Comparison of ENCODE assay signal across 23 mouse cellular contexts in genomic region chr4:152129395-152129930, GRCm38 (mm10). TPM values are rescaled to one million over a fixed set of nuclear protein-coding genes. Genes with fewer than 3 reads are reported as not detected.
DNase-seq lines count a peak whose midpoint lies in the region; ATAC-seq and TF ChIP-seq lines count a peak whose summit lies in the region.
"Had no signal": no experiment of that assay in that cellular context is flagged by ENCODE, and none has a peak within 500 bp of the region (broad histone marks: within the 10 kb centered on the region; RNA-seq: fewer than 3 reads in every experiment).

No protein-coding gene starts in this region.

- H3K36me3 ChIP-seq in heart, embryonic 10.5 days: no peaks in the 10 kb centered on the region
- H3K36me3 ChIP-seq in lung, embryonic 15.5 days: no peaks in the 10 kb centered on the region
- no peaks in the 10 kb centered on the region for H3K36me3 ChIP-seq in lung, postnatal 0 days (ENCODE audit: insufficient read depth, low read length)
- no peaks in the 10 kb centered on the region for H3K36me3 ChIP-seq in embryonic facial prominence, embryonic 14.5 days (ENCODE audit: control insufficient read depth, insufficient read depth, low read length)
- no peaks in the 10 kb centered on the region for H3K36me3 ChIP-seq in liver, embryonic 16.5 days (ENCODE audit: control insufficient read depth, insufficient read depth)
- H3K36me3 ChIP-seq: midbrain, embryonic 13.5 days; neural tube, embryonic 12.5 days had no signal

- intact Hi-C loops in heart, postnatal 25 days (cut with DNase I): no loop called here

- TF ChIP-seq CTCF in lung, postnatal 0 days (IDR thresholded peaks at IDR 0.05): no peak

- H3K9ac ChIP-seq in lung, embryonic 15.5 days: peak overlapping the region; percentile 7; the same call in 1 of the 2 replicates
- H3K9ac ChIP-seq in lung, postnatal 0 days (replicated peaks; ENCODE audit: low read depth): no peak overlapping the region
- H3K9ac ChIP-seq in embryonic facial prominence, embryonic 14.5 days (ENCODE audit: low read depth, low read length): no peak overlapping the region
- H3K9ac ChIP-seq in liver, embryonic 16.5 days (ENCODE audit: low read depth, low read length): no peak overlapping the region
- H3K9ac ChIP-seq: forebrain, postnatal 0 days; midbrain, embryonic 13.5 days; neural tube, embryonic 12.5 days had no signal

- H3K4me3 ChIP-seq in heart, embryonic 10.5 days: peak overlapping the region; percentile 13; the same call in 1 of the 2 replicates
- no peak overlapping the region for H3K4me3 ChIP-seq in lung, embryonic 15.5 days
- no peak overlapping the region for H3K4me3 ChIP-seq in lung, postnatal 0 days (ENCODE audit: low read depth, low read length)
- peak overlapping the region; percentile 5; the same call in 1 of the 2 replicates for H3K4me3 ChIP-seq in embryonic facial prominence, embryonic 14.5 days (ENCODE audit: low read depth, low read length)
- no peak overlapping the region for H3K4me3 ChIP-seq in liver, embryonic 16.5 days (ENCODE audit: low read depth, low read length)
- H3K4me3 ChIP-seq: neural tube, embryonic 12.5 days had no signal

- peak overlapping the region; percentile 32; the same call in 1 of the 2 replicates for H3K27ac ChIP-seq in heart, embryonic 10.5 days
- H3K27ac ChIP-seq in lung, embryonic 15.5 days: no peak overlapping the region
- H3K27ac ChIP-seq in lung, postnatal 0 days (ENCODE audit: low read length): no peak overlapping the region
- no peak overlapping the region for H3K27ac ChIP-seq in embryonic facial prominence, embryonic 14.5 days (replicated peaks; ENCODE audit: low read depth, low read length)
- H3K27ac ChIP-seq in liver, embryonic 16.5 days (ENCODE audit: low read length): no peak overlapping the region
- H3K27ac ChIP-seq: midbrain, embryonic 13.5 days; neural tube, embryonic 12.5 days had no signal

- H3K4me1 ChIP-seq in heart, embryonic 10.5 days: peaks cover 66% of the 10 kb centered on the region
- peaks cover 46% of the 10 kb centered on the region for H3K4me1 ChIP-seq in lung, embryonic 15.5 days
- H3K4me1 ChIP-seq in lung, postnatal 0 days (ENCODE audit: insufficient read depth, low read depth, low read length): no peaks in the 10 kb centered on the region
- H3K4me1 ChIP-seq in embryonic facial prominence, embryonic 14.5 days (ENCODE audit: control insufficient read depth, insufficient read depth, low read length): peaks cover 19% of the 10 kb centered on the region
- peaks cover 14% of the 10 kb centered on the region for H3K4me1 ChIP-seq in liver, embryonic 16.5 days (ENCODE audit: control insufficient read depth, low read depth, low read length)

- no peak for ATAC-seq in lung, embryonic 15.5 days (ENCODE audit: borderline replicate concordance, extremely low read depth, low FRiP score, low TSS enrichment)
- ATAC-seq in lung, postnatal 0 days: no peak
- no peak for ATAC-seq in embryonic facial prominence, embryonic 14.5 days (ENCODE audit: low read depth)
- ATAC-seq in liver, embryonic 16.5 days (ENCODE audit: low read depth): no peak
- ATAC-seq: forebrain, postnatal 0 days; midbrain, embryonic 13.5 days had no signal

- H3K9me3 ChIP-seq in heart, embryonic 10.5 days: no peaks in the 10 kb centered on the region
- no peaks in the 10 kb centered on the region for H3K9me3 ChIP-seq in lung, embryonic 15.5 days
- H3K9me3 ChIP-seq in lung, postnatal 0 days (ENCODE audit: low read length): no peaks in the 10 kb centered on the region
- H3K9me3 ChIP-seq in embryonic facial prominence, embryonic 14.5 days (ENCODE audit: control insufficient read depth, low read length): no peaks in the 10 kb centered on the region
- no peaks in the 10 kb centered on the region for H3K9me3 ChIP-seq in liver, embryonic 16.5 days (replicated peaks; ENCODE audit: control insufficient read depth, low read length)
- H3K9me3 ChIP-seq: midbrain, embryonic 13.5 days; neural tube, embryonic 12.5 days had no signal

- no peak for TF ChIP-seq EP300 in lung, postnatal 0 days (IDR thresholded peaks at IDR 0.05)

- DNase-seq in heart, embryonic 10.5 days (ENCODE audit: low spot score): no peak
- DNase-seq in heart, postnatal 25 days (ENCODE audit: low spot score): no peak
- no peak for DNase-seq in lung, postnatal 0 days (ENCODE audit: low spot score)
- DNase-seq in embryonic facial prominence, embryonic 14.5 days (ENCODE audit: low spot score): no peak
- DNase-seq in cerebellum, adult 8-10 months: no peak
- DNase-seq in ovary, adult 18-20 months (ENCODE audit: low spot score): no peak
- DNase-seq: adrenal gland, postnatal 14 days; B cell, adult 2 months; cerebellum, postnatal 10 days; forebrain, postnatal 0 days; left cerebral cortex, postnatal 4 days; lung, postnatal 14 days; right cerebral cortex, adult 18-20 months; thymus, adult 2 months had no signal

- H3K27me3 ChIP-seq in heart, embryonic 10.5 days (ENCODE audit: insufficient read depth, poor library complexity, severe bottlenecking): peaks cover 100% of the 10 kb centered on the region
- peaks cover 100% of the 10 kb centered on the region for H3K27me3 ChIP-seq in lung, embryonic 15.5 days
- H3K27me3 ChIP-seq in lung, postnatal 0 days (replicated peaks; ENCODE audit: insufficient read depth, low read length): peaks cover 73% of the 10 kb centered on the region
- H3K27me3 ChIP-seq in embryonic facial prominence, embryonic 14.5 days (replicated peaks; ENCODE audit: control insufficient read depth, insufficient read depth, low read length): peaks cover 100% of the 10 kb centered on the region
- H3K27me3 ChIP-seq in liver, embryonic 16.5 days (ENCODE audit: control insufficient read depth, insufficient read depth, low read depth, low read length): peaks cover 100% of the 10 kb centered on the region

- H3K4me2 ChIP-seq in lung, embryonic 15.5 days: no peak overlapping the region
- H3K4me2 ChIP-seq in lung, postnatal 0 days (replicated peaks; ENCODE audit: low read depth, low read length): no peak overlapping the region
- 0 out of 2 replicates have a peak overlapping the region, but pooled peaks have one; percentile 74 for H3K4me2 ChIP-seq in embryonic facial prominence, embryonic 14.5 days (ENCODE audit: low read depth, low read length)
- H3K4me2 ChIP-seq in liver, embryonic 16.5 days (ENCODE audit: low read depth, low read length): peak overlapping the region; percentile 25; the same call in 1 of the 2 replicates
- H3K4me2 ChIP-seq: midbrain, embryonic 13.5 days; neural tube, embryonic 12.5 days had no signal

- 34% methylated on average over 13 of the region's 13 CpGs for WGBS in heart, embryonic 10.5 days
- WGBS in lung, embryonic 15.5 days: 39% methylated on average over 13 of the region's 13 CpGs
- 38% methylated on average over 13 of the region's 13 CpGs for WGBS in lung, postnatal 0 days
- 28% methylated on average over 13 of the region's 13 CpGs for WGBS in embryonic facial prominence, embryonic 14.5 days
- WGBS in liver, embryonic 16.5 days (ENCODE audit: insufficient replicate concordance): 28% methylated on average over 13 of the region's 13 CpGs

RNA-seq across cellular contexts. Expression of gene Tnfrsf25, which starts 13.7 kb away (rescaled TPM):
- polyA plus RNA-seq in heart, embryonic 10.5 days (2016; fragmentation: Nextera tagmentation; extraction: Ambion mirVana): 0.90 and 1.3 TPM in 2 replicates
- total RNA-seq in heart, postnatal 25 days (2021): 1 to 10 TPM; 2.9 to 3.0 TPM
- polyA plus RNA-seq in lung, embryonic 15.5 days (2015; fragmentation: Nextera tagmentation; extraction: Ambion mirVana): 1.1 and 1.5 TPM in 2 replicates
- polyA plus RNA-seq in lung, postnatal 0 days (2015; fragmentation: Nextera tagmentation; extraction: Ambion mirVana): 1.2 and 1.4 TPM in 2 replicates
- 0.65 and 1.4 TPM in 2 replicates for polyA plus RNA-seq in embryonic facial prominence, embryonic 14.5 days (2014; fragmentation: Nextera tagmentation; extraction: Ambion mirVana)
- polyA plus RNA-seq in liver, embryonic 16.5 days (2015; fragmentation: Nextera tagmentation; extraction: Ambion mirVana): 0.12 and 0.25 TPM in 2 replicates

RNA-seq across cellular contexts. Expression of gene Espn, which starts 22.7 kb away (rescaled TPM):
- 1.4 and 4.0 TPM in 2 replicates for polyA plus RNA-seq in heart, embryonic 10.5 days (2016; fragmentation: Nextera tagmentation; extraction: Ambion mirVana)
- total RNA-seq in heart, postnatal 25 days (2021): 1 to 10 TPM; 1.7 to 2.2 TPM
- 11.4 and 13.4 TPM in 2 replicates for polyA plus RNA-seq in lung, embryonic 15.5 days (2015; fragmentation: Nextera tagmentation; extraction: Ambion mirVana)
- 2.0 and 3.1 TPM in 2 replicates for polyA plus RNA-seq in lung, postnatal 0 days (2015; fragmentation: Nextera tagmentation; extraction: Ambion mirVana)
- polyA plus RNA-seq in embryonic facial prominence, embryonic 14.5 days (2014; fragmentation: Nextera tagmentation; extraction: Ambion mirVana): 4.2 and 4.4 TPM in 2 replicates
- polyA plus RNA-seq in liver, embryonic 16.5 days (2015; fragmentation: Nextera tagmentation; extraction: Ambion mirVana): 1.1 and 2.3 TPM in 2 replicates

RNA-seq across cellular contexts. Expression of gene Hes2, which starts 29.2 kb away (rescaled TPM):
- not detected in 2 replicates for polyA plus RNA-seq in heart, embryonic 10.5 days (2016; fragmentation: Nextera tagmentation; extraction: Ambion mirVana)
- total RNA-seq in heart, postnatal 25 days (2021): not detected
- 0.26 and 0.61 TPM in 2 replicates for polyA plus RNA-seq in lung, embryonic 15.5 days (2015; fragmentation: Nextera tagmentation; extraction: Ambion mirVana)
- polyA plus RNA-seq in lung, postnatal 0 days (2015; fragmentation: Nextera tagmentation; extraction: Ambion mirVana): 0.26 and 0.33 TPM in 2 replicates
- 0.25 and 0.43 TPM in 2 replicates for polyA plus RNA-seq in embryonic facial prominence, embryonic 14.5 days (2014; fragmentation: Nextera tagmentation; extraction: Ambion mirVana)
- polyA plus RNA-seq in liver, embryonic 16.5 days (2015; fragmentation: Nextera tagmentation; extraction: Ambion mirVana): not detected in 2 replicates
- total RNA-seq: adrenal gland, postnatal 14 days; forebrain, postnatal 0 days; gastrocnemius, adult 8-10 months; hematopoietic stem cell, adult 5-6 weeks; layer of hippocampus, postnatal 10 days; left cerebral cortex, postnatal 4 days; MEL had no signal
- polyA plus RNA-seq: forebrain, postnatal 0 days; intestine, embryonic 14.5 days had no signal

RNA-seq across cellular contexts. Expression of gene Acot7, which starts 48.5 kb away (rescaled TPM):
- 43.7 and 48.9 TPM in 2 replicates for polyA plus RNA-seq in heart, embryonic 10.5 days (2016; fragmentation: Nextera tagmentation; extraction: Ambion mirVana)
- 10 to 100 TPM; 53.4 to 58.8 TPM for total RNA-seq in heart, postnatal 25 days (2021)
- polyA plus RNA-seq in lung, embryonic 15.5 days (2015; fragmentation: Nextera tagmentation; extraction: Ambion mirVana): 67.6 and 72.5 TPM in 2 replicates
- polyA plus RNA-seq in lung, postnatal 0 days (2015; fragmentation: Nextera tagmentation; extraction: Ambion mirVana): 59.2 and 63.4 TPM in 2 replicates
- polyA plus RNA-seq in embryonic facial prominence, embryonic 14.5 days (2014; fragmentation: Nextera tagmentation; extraction: Ambion mirVana): 70.1 and 71.8 TPM in 2 replicates
- 11.9 and 12.0 TPM in 2 replicates for polyA plus RNA-seq in liver, embryonic 16.5 days (2015; fragmentation: Nextera tagmentation; extraction: Ambion mirVana)

RNA-seq across cellular contexts. Expression of gene Plekhg5, which starts 57.2 kb away (rescaled TPM):
- 10.1 and 10.2 TPM in 2 replicates for polyA plus RNA-seq in heart, embryonic 10.5 days (2016; fragmentation: Nextera tagmentation; extraction: Ambion mirVana)
- total RNA-seq in heart, postnatal 25 days (2021): 10 to 100 TPM; 18.7 to 18.9 TPM
- 18.9 and 22.3 TPM in 2 replicates for polyA plus RNA-seq in lung, embryonic 15.5 days (2015; fragmentation: Nextera tagmentation; extraction: Ambion mirVana)
- polyA plus RNA-seq in lung, postnatal 0 days (2015; fragmentation: Nextera tagmentation; extraction: Ambion mirVana): 17.4 and 18.8 TPM in 2 replicates
- polyA plus RNA-seq in embryonic facial prominence, embryonic 14.5 days (2014; fragmentation: Nextera tagmentation; extraction: Ambion mirVana): 12.0 and 13.4 TPM in 2 replicates
- 4.8 and 5.1 TPM in 2 replicates for polyA plus RNA-seq in liver, embryonic 16.5 days (2015; fragmentation: Nextera tagmentation; extraction: Ambion mirVana)

Comparison
In these comparisons a context has a peak if more than half of its experiments do, and no peak if none do; other contexts are left out.
1. H3K4me3 ChIP-seq: peak in heart, embryonic 10.5 days (single experiment) and embryonic facial prominence, embryonic 14.5 days (single experiment); none in lung, embryonic 15.5 days (single experiment), lung, postnatal 0 days (single experiment) and liver, embryonic 16.5 days (single experiment).
2. H3K4me2 ChIP-seq: peak in embryonic facial prominence, embryonic 14.5 days (single experiment) and liver, embryonic 16.5 days (single experiment); none in lung, embryonic 15.5 days (single experiment) and lung, postnatal 0 days (single experiment).